Mouse (Mus musculus) forebrain, embryonic 10.5 days (tissue): Measurements from ENCODE around the gene Clcnka. TPM values are rescaled to one million over a fixed set of nuclear protein-coding genes. Genes with fewer than 3 reads are reported as not detected.

Experiments
- DNase-seq: peaks from one replicate; pipeline ENCODE4 v3.0.0-alpha.2; 2017; ENCODE audit warnings: low spot score; ENCODE audit errors: extremely low spot score
- H3K27ac ChIP-seq: fragments of 300-500 bp; sonication (generic); 2 replicates; pipeline ENCODE4 v1.5.1; 2016; ENCODE audit warnings: mild to moderate bottlenecking
- H3K27me3 ChIP-seq: fragments of 300-500 bp; sonication (generic); 2 replicates; pipeline ENCODE4 v1.6.1; 2016; ENCODE audit warnings: mild to moderate bottlenecking; ENCODE audit not compliant: poor library complexity, severe bottlenecking
- H3K36me3 ChIP-seq: fragments of 300-500 bp; sonication (generic); replicated peaks from 2 replicates; pipeline ENCODE4 v1.6.1; 2016; ENCODE audit warnings: mild to moderate bottlenecking, moderate library complexity
- H3K4me1 ChIP-seq: fragments of 300-500 bp; sonication (generic); 2 replicates; pipeline ENCODE4 v1.6.1; 2016
- H3K4me3 ChIP-seq: fragments of 300-500 bp; sonication (generic); 2 replicates; pipeline ENCODE4 v1.5.1; 2016; ENCODE audit warnings: mild to moderate bottlenecking, moderate library complexity
- H3K9me3 ChIP-seq: fragments of 300-500 bp; sonication (generic); 2 replicates; pipeline ENCODE4 v1.6.1; 2016; ENCODE audit warnings: mild to moderate bottlenecking, moderate library complexity
- WGBS: fragments of 180-500 bp; shearing (Covaris S2); methylation state at CpG from one replicate; pipeline ENCODE4 v1.1.7; 2016; 5-methylcytosine and 5-hydroxymethylcytosine counted together
- polyA plus RNA-seq: library from polyadenylated mRNA; unstranded; fragments of >200 nt; fragmentation: Nextera tagmentation; extraction: Ambion mirVana; gene quantifications from 2 replicates; pipeline ENCODE4 v1.2.1, GENCODE M21; 2016

Gene Clcnka
- polyA plus RNA-seq, 1 experiment from 2014 or later: 0.05 TPM

DNA sequence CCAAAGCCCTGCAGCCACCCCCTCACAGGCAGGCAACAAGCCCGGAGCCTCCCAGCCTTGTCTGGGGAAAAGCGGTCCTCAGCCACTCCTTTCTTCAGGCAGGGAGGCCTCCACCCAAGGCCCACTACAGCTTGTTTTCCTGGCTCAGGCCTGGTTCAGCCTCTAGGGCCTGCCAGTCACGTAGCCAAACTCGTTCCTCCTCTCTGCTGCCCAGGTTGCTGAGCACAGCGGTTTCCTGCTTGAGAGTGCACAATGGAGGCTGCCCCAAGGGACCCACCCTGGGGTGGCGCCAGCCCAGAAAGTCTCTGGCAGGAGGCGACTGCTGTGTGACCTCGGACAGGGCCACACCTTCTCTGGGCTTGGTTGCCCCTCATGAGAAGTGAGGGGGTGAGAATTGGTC lies 44.7 kb downstream of the Clcnka start:
- DNase-seq: no peak
- Histone ChIP-seq H3K4me3 (no peak overlapping the region), H3K9me3 (no peaks in the 10 kb centered on the region), H3K27me3 (no peaks in the 10 kb centered on the region), H3K36me3 (no peaks in the 10 kb centered on the region), H3K27ac (0 out of 2 replicates have a peak overlapping the region, but pooled peaks have one; percentile 4), H3K4me1 (peaks cover 8% of the 10 kb centered on the region; the same call in 1 of the 2 replicates)
- WGBS: 69% methylated on average over 8 of the region's 8 CpGs

DNA sequence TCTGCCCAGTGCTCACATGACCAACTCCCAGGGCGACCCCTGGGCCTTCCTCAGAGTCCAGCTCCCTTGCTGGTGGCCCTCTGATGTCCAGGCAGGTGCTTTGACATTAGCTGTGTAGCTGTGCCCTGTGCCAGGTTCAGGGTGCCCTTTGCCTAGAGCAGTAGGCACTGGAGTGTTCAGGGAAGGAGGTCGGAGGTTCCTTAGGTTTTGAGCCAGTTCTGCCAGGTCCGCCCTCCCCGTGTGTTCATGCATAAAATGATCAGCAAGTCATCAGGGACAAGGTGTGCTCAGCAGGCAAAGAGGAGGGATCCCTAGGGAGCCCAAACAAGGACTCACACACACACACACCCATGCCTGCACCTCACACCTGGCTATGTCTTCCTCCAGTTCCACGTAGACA lies 45.5 kb downstream of the Clcnka start:
- Histone ChIP-seq H3K36me3 (no peaks in the 10 kb centered on the region), H3K4me3 (no peak overlapping the region), H3K27ac (0 out of 2 replicates have a peak overlapping the region, but pooled peaks have one; percentile 4), H3K4me1 (peaks cover 17% of the 10 kb centered on the region), H3K27me3 (no peaks in the 10 kb centered on the region), H3K9me3 (no peaks in the 10 kb centered on the region)
- 77% methylated on average over 5 of the region's 5 CpGs for whole genome bisulfite sequencing
- DNase-seq: no peak

DNA sequence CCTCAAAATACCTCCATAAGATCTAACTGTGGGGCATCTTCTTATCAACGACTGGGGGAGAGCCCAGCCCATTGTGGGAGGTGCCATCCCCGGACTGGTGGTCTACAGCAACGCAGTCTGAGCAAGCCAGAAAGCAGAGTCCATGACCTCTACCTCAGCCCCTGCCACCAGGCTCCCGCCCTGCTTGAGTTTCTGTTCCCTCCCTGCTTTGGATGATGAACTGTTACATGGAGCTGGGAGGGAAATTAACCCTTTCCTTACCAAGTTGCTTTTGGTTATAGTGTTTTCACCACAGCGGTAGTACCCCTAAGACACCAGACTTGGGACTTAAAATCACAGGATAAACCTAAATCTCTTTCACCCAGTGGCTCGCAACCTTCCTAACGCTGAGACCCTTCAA lies 46.6 kb downstream of the Clcnka start:
- no peak for DNase-seq
- peaks cover 25% of the 10 kb centered on the region for H3K4me1 ChIP-seq
- H3K27ac ChIP-seq: no peak overlapping the region
- no peaks in the 10 kb centered on the region for H3K9me3 ChIP-seq
- WGBS: 76% methylated on average over 7 of the region's 7 CpGs
- H3K4me3 ChIP-seq: no peak overlapping the region
- H3K27me3 ChIP-seq: no peaks in the 10 kb centered on the region
- H3K36me3 ChIP-seq: no peaks in the 10 kb centered on the region

DNA sequence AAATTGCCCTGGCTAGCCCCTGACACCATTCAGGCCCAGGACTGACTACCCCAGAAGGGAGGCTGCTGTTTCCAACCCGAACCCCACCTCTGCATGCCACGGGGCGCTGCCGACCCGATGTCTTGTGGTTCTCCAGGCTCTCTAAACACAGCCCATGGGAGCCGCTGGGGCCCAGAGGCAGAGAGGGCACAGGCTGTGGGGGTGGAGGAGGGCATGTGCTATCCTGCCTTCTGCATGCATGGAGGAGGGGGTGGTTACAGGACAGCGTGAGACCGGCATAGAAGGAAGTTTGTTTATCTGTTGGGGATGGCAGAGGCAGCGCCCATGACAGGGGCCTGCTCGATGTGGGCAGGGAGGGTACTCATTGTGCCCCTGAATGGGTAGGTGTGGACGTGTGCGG lies 48.5 kb downstream of the Clcnka start:
- Histone ChIP-seq H3K27me3 (no peaks in the 10 kb centered on the region), H3K9me3 (no peaks in the 10 kb centered on the region), H3K4me1 (peaks cover 25% of the 10 kb centered on the region), H3K27ac (no peak overlapping the region), H3K4me3 (no peak overlapping the region), H3K36me3 (no peaks in the 10 kb centered on the region)
- WGBS: 92% methylated on average over 12 of the region's 12 CpGs
- DNase-seq: no peak

DNA sequence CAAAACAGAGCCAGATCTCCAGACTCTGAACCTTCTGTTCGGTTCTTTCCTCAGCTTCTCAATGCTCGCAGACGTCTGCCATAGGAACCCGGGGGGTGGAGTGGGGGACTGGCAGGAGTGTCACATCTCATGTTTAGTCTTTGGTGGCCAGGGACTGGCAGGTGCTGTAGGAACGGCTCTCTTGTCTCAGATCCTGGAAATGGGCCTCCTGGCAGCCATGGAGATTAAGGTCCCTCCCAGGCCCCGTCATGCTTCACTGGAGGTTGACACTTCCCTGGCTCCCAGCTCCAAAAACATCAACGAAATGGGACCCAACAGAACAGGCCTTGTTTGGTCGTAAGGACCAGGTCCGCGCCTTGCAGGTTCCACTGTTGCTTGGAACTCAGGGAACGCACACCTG lies 49.9 kb downstream of the Clcnka start:
- H3K36me3 ChIP-seq: no peaks in the 10 kb centered on the region
- no peaks in the 10 kb centered on the region for H3K9me3 ChIP-seq
- H3K4me3 ChIP-seq: no peak overlapping the region
- H3K27ac ChIP-seq: no peak overlapping the region
- peaks cover 25% of the 10 kb centered on the region for H3K4me1 ChIP-seq
- DNase-seq: no peak
- no peaks in the 10 kb centered on the region for H3K27me3 ChIP-seq
- WGBS: 79% methylated on average over 11 of the region's 11 CpGs

DNA sequence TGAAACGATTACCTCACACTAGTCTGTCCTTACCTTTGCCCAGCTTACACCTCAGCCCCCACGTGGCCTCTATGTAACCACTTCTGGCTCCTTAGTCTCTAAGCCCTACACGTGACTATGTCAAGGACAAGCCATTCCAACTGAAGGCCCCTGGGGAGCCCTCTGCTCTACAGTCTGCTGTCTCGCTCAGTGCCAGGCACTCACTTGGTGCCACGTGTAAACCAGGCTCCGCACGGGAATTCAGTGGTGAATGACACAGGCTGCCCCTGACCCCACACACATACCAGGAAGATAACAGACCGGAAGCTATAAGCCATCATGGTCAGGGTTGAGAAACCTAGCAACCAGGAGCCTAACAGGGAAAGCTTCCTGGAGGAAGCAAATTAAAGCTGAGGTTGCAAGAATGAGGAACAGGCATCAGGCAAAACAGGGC lies 51.1 kb downstream of the Clcnka start:
- H3K9me3 ChIP-seq: no peaks in the 10 kb centered on the region
- no peak overlapping the region for H3K4me3 ChIP-seq
- 76% methylated on average over 8 of the region's 8 CpGs for WGBS
- H3K27ac ChIP-seq: 0 out of 2 replicates have a peak overlapping the region, but pooled peaks have one; percentile 42
- H3K4me1 ChIP-seq: peaks cover 23% of the 10 kb centered on the region
- no peaks in the 10 kb centered on the region for H3K27me3 ChIP-seq
- DNase-seq: no peak
- H3K36me3 ChIP-seq: no peaks in the 10 kb centered on the region

DNA sequence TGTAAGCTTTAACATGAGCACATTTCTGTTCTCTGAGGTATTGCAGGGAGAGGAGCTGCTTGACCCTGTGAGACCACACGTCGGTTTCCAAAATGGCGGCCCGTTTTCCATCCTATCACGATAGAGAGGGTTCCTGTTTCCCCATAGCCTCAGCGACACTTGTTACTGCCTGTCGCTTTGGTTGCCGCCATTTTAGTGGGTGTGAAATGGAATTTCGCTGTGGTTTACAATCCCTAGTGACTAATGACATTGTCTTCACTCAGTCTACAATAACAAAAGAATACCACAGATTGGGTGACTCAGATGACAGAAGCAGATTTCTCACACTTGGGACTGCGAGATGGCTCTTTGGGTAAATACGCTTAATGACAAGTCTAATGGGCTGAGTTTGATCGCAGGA lies 53.3 kb downstream of the Clcnka start:
- peaks cover 13% of the 10 kb centered on the region; the same call in 1 of the 2 replicates for H3K27me3 ChIP-seq
- H3K4me3 ChIP-seq: no peak overlapping the region
- H3K4me1 ChIP-seq: peaks cover 36% of the 10 kb centered on the region
- H3K27ac ChIP-seq: no peak overlapping the region
- no peak for DNase-seq
- no peaks in the 10 kb centered on the region for H3K9me3 ChIP-seq
- no peaks in the 10 kb centered on the region for H3K36me3 ChIP-seq
- 95% methylated on average over 12 of the region's 12 CpGs for WGBS

DNA sequence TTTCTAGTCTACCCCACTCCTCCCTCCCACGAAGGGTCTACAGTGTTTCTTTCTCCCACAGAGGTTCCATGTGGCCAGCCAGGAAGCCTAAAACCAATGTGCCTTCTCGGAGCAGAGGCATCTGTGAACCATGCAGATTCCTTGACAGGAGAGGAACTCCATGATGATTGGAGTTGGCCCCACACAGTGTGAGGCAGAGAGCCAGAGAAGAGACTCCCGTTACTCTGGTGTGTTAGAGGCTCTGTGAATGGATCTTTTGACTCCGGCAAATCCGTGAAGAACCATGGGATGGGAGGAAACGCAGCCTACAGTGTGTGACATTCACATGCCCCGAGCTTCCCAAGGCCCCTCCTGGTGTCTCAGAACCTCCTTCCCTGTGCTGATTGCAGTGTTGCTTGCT lies 55.0 kb downstream of the Clcnka start:
- DNase-seq: no peak
- H3K9me3 ChIP-seq: no peaks in the 10 kb centered on the region
- no peak overlapping the region for H3K27ac ChIP-seq
- no peak overlapping the region for H3K4me3 ChIP-seq
- H3K27me3 ChIP-seq: peaks cover 23% of the 10 kb centered on the region
- 75% methylated on average over 7 of the region's 7 CpGs for WGBS
- no peaks in the 10 kb centered on the region for H3K36me3 ChIP-seq
- H3K4me1 ChIP-seq: peaks cover 46% of the 10 kb centered on the region

DNA sequence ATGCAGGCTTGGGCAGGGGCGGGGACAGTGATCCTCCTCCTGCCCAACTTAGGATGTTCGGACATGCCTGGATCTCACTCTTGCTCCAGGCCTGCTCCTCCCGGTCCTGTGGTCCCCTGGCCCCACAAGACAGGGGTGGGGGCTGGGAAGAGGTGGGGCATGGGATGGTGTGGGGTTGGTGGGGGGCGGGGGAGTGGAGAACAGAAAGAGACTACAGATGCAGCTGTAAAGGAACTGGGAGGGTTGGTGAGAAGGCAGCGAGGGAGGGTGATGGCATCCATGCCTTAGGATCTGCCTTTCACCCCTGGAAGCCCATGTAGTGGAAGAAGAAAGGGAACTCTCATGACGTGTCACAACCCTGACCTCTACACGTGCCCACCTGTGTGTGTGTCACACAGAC lies 57.0 kb downstream of the Clcnka start:
- 69% methylated on average over 7 of the region's 7 CpGs for WGBS
- peaks cover 33% of the 10 kb centered on the region for H3K27me3 ChIP-seq
- H3K36me3 ChIP-seq: no peaks in the 10 kb centered on the region
- no peaks in the 10 kb centered on the region for H3K9me3 ChIP-seq
- no peak overlapping the region for H3K4me3 ChIP-seq
- peaks cover 47% of the 10 kb centered on the region for H3K4me1 ChIP-seq
- H3K27ac ChIP-seq: no peak overlapping the region
- DNase-seq: no peak

DNA sequence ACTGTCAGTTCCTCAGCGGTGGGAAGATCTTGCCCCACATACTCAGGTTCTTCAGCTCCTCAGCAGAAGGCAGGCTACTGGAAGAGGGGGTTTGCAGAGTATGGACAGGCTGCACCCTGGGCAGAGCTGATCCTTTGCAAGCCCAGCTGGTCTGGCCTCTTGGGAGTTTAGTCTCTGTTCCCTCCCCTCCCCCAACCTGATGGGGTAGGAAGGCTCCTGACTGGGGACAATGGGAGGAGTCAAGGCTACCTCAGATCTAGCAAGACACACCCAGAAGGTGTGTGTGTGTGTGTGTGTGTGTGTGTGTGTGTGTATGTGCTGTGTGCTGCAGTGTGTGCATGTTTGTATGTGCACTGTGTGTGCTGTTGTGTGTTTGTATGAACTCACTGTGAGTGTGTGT lies 59.7 kb downstream of the Clcnka start:
- Histone ChIP-seq H3K9me3 (no peaks in the 10 kb centered on the region), H3K36me3 (no peaks in the 10 kb centered on the region), H3K27ac (peak overlapping the region; percentile 81), H3K4me3 (peak overlapping the region; percentile 14; the same call in 1 of the 2 replicates), H3K4me1 (peaks cover 73% of the 10 kb centered on the region), H3K27me3 (peaks cover 33% of the 10 kb centered on the region)
- WGBS: 12% methylated on average over 1 of the region's 1 CpGs
- no peak for DNase-seq

DNA sequence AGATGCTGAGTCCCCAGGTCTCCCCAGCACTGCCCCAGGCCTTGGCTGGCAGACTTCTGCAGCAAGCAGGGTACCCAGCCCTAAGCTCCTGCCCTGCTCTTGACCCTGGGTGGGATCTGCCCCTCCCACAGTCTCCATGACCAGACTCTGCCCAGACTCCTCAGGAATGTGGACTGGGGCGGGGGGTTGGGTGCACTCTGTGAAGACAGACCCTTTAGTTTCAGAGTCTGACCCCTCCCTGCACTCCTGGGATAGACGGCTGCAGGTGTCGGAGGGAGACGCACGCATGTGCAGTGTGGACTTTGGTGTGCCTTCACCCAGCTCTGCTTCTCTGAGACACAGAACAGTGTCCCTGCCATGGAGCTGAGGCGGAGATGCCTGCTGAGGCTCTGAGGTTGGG lies 60.5 kb downstream of the Clcnka start:
- peaks cover 33% of the 10 kb centered on the region for H3K27me3 ChIP-seq
- no peaks in the 10 kb centered on the region for H3K36me3 ChIP-seq
- WGBS: 34% methylated on average over 6 of the region's 6 CpGs
- H3K4me3 ChIP-seq: no peak overlapping the region
- peak; percentile 30 for DNase-seq
- H3K4me1 ChIP-seq: peaks cover 82% of the 10 kb centered on the region
- H3K9me3 ChIP-seq: no peaks in the 10 kb centered on the region
- H3K27ac ChIP-seq: peak overlapping the region; percentile 81

DNA sequence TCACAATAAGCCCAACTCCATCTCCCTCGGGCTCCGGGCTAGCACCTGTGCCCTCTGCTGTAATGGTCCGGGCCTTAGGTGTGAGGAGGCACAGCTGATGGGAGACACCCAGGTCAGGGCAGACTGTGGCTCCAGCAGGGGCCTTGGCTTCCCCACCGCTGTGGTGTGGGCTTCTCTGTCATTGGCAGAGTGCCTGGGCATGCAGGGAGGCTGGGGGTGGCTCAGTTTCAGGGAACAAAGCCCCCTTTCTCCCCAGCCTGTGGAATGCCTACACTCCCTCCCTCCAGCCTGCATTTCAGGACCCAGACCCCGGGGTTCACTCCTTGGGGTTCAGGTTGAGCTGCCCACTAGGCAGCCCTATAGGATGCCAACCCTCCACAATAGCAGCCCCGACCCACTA lies 62.3 kb downstream of the Clcnka start:
- Histone ChIP-seq H3K27ac (peak overlapping the region; percentile 91), H3K27me3 (peaks cover 30% of the 10 kb centered on the region), H3K4me3 (no peak overlapping the region), H3K36me3 (no peaks in the 10 kb centered on the region), H3K9me3 (no peaks in the 10 kb centered on the region), H3K4me1 (peaks cover 77% of the 10 kb centered on the region)
- DNase-seq: no peak
- WGBS: 68% methylated on average over 6 of the region's 6 CpGs

DNA sequence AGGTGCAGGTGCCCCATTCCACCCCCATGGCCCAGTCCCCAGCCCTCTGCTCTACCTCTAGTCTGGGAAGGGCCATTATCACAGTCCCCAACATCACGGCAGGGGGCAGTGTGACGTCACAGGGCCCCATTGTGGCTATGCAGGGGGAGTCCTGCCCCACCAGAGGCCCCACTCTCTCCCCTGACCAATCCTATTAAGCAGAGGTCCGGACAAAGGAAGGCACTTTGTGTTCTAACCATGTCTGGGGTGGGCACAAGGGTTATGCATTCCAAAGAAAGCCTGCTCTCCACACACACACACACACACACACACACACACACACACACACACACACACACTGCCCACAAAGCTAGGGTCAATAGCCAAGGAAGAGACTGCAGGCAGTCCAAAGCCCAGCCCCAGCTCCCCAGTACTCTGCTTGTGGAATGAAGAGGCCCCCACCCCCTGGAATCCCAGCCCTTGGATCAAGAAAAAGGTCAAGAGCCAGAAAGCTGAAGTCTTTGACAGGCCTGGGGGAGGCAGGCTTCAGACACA lies 63.2 kb downstream of the Clcnka start:
- Histone ChIP-seq H3K9me3 (no peaks in the 10 kb centered on the region), H3K27ac (peak overlapping the region; percentile 91), H3K4me1 (peaks cover 70% of the 10 kb centered on the region), H3K27me3 (peaks cover 21% of the 10 kb centered on the region), H3K4me3 (0 out of 2 replicates have a peak overlapping the region, but pooled peaks have one; percentile 6), H3K36me3 (no peaks in the 10 kb centered on the region)
- DNase-seq: peak; percentile 86
- 0% methylated on average over 3 of the region's 3 CpGs for WGBS

DNA sequence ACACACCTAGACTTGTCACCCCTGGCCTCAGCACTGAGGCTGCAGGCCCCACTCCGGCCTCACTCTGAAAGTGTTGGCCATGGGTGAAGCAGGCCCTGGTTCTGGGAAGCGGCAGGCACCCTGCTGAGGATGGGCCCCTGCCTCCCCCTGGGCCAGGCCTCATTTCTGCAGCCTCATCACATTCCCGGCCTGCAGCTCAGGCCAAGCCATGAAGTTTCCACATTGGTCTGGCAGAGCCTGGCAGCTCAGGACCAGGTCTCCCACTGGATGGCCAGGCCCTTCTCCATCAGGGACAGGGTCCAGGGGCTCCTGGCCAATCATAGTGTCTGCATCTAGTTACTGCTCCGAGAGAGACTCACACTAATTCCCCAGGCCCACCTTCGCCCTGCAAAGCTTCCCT lies 63.8 kb downstream of the Clcnka start:
- Histone ChIP-seq H3K4me3 (0 out of 2 replicates have a peak overlapping the region, but pooled peaks have one; percentile 6), H3K27me3 (peaks cover 15% of the 10 kb centered on the region)

More for the DNA sequence above, 63.8 kb downstream of the Clcnka start:
- peak overlapping the region; percentile 91 for H3K27ac ChIP-seq
- H3K9me3 ChIP-seq: no peaks in the 10 kb centered on the region
- no peak for DNase-seq
- peaks cover 67% of the 10 kb centered on the region for H3K4me1 ChIP-seq
- 38% methylated on average over 5 of the region's 5 CpGs for WGBS
- no peaks in the 10 kb centered on the region for H3K36me3 ChIP-seq
